Mouse (Mus musculus) kidney, postnatal 0 days (tissue): Measurements from ENCODE around the gene Cmtr1. TPM values are rescaled to one million over a fixed set of nuclear protein-coding genes. Genes with fewer than 3 reads are reported as not detected.

ENCODE experiments used
- ATAC-seq: fragments of 200-750 bp; cut with Nextera tagmentation; replicated peaks from 2 replicates; pipeline ENCODE4 v1.8.0; 2017; ENCODE audit warnings: low read depth, moderate number of reproducible peaks, moderate TSS enrichment, moderate library complexity; ENCODE audit not compliant: low FRiP score
- DNase-seq: peaks from one replicate; pipeline ENCODE4 v3.0.0-alpha.2; 2016; ENCODE audit warnings: low spot score
- H3K27ac ChIP-seq: fragments of 300-500 bp; sonication (generic); 2 replicates; pipeline ENCODE4 v1.5.1; 2014; ENCODE audit warnings: mild to moderate bottlenecking
- H3K27me3 ChIP-seq: fragments of 300-500 bp; sonication (generic); 2 replicates; pipeline ENCODE4 v1.6.1; 2014; ENCODE audit warnings: low read length, mixed read lengths; ENCODE audit not compliant: insufficient read depth
- H3K36me3 ChIP-seq: fragments of 300-500 bp; sonication (generic); 2 replicates; pipeline ENCODE4 v1.6.1; 2014; ENCODE audit warnings: low read length, mixed read lengths; ENCODE audit not compliant: insufficient read depth
- H3K4me1 ChIP-seq: fragments of 300-500 bp; sonication (generic); replicated peaks from 2 replicates; pipeline ENCODE4 v1.6.1; 2014; ENCODE audit warnings: antibody characterized with exemption, low read length, mixed read lengths; ENCODE audit not compliant: insufficient read depth
- H3K4me2 ChIP-seq: fragments of 300-500 bp; sonication (generic); 2 replicates; pipeline ENCODE4 v1.6.1; 2014; ENCODE audit warnings: mild to moderate bottlenecking, low read length, moderate library complexity, mixed read lengths
- H3K4me3 ChIP-seq: fragments of 300-500 bp; sonication (generic); replicated peaks from 2 replicates; pipeline ENCODE4 v1.5.1; 2014; ENCODE audit warnings: low read depth, low read length
- H3K9ac ChIP-seq: fragments of 300-500 bp; sonication (generic); 2 replicates; pipeline ENCODE4 v1.6.1; 2014; ENCODE audit warnings: low read depth, low read length
- H3K9me3 ChIP-seq: fragments of 300-500 bp; sonication (generic); replicated peaks from 2 replicates; pipeline ENCODE4 v1.6.1; 2016; ENCODE audit warnings: low read length, inconsistent platforms, mixed read lengths
- CTCF ChIP-seq: IDR thresholded peaks from 2 replicates; pipeline ENCODE4 v1.5.1; 2016; ENCODE audit warnings: antibody characterized with exemption, low read depth, mild to moderate bottlenecking, moderate library complexity
- WGBS: fragments of 180-500 bp; shearing (Covaris S2); extraction: QIAGEN DNeasy Blood & Tissue Kit; methylation state at CpG from one replicate; pipeline ENCODE4 v1.1.7; 2014; 5-methylcytosine and 5-hydroxymethylcytosine counted together
- polyA plus RNA-seq: library from polyadenylated mRNA; unstranded; fragments of >200 nt; fragmentation: Nextera tagmentation; extraction: Ambion mirVana; gene quantifications from 2 replicates; pipeline ENCODE4 v1.2.1, GENCODE M21; 2015

Gene Cmtr1
- polyA plus RNA-seq, 1 experiment from 2014 or later: 102 TPM

GRCm38 (mm10) chr17:29678526-29678925, 18.1 kb downstream of the Cmtr1 start:
- 86% methylated on average over 8 of the region's 8 CpGs for WGBS
- no peak overlapping the region for H3K27ac ChIP-seq
- no peaks in the 10 kb centered on the region for H3K9me3 ChIP-seq
- no peaks in the 10 kb centered on the region for H3K4me1 ChIP-seq
- H3K27me3 ChIP-seq: no peaks in the 10 kb centered on the region
- TF ChIP-seq CTCF: no peak
- no peak overlapping the region for H3K4me2 ChIP-seq
- H3K9ac ChIP-seq: no peak overlapping the region
- H3K4me3 ChIP-seq: no peak overlapping the region
- ATAC-seq: no peak
- H3K36me3 ChIP-seq: peaks cover 72% of the 10 kb centered on the region
- DNase-seq: peak; percentile 12

GRCm38 (mm10) chr17:29679038-29679767, 18.8 kb downstream of the Cmtr1 start:
- no peaks in the 10 kb centered on the region for H3K27me3 ChIP-seq
- ATAC-seq (no peak), DNase-seq (no peak)
- H3K36me3 ChIP-seq: peaks cover 76% of the 10 kb centered on the region
- no peak for TF ChIP-seq CTCF
- no peak overlapping the region for H3K4me3 ChIP-seq
- no peaks in the 10 kb centered on the region for H3K9me3 ChIP-seq
- H3K9ac ChIP-seq: no peak overlapping the region
- no peak overlapping the region for H3K27ac ChIP-seq
- H3K4me2 ChIP-seq: no peak overlapping the region
- 84% methylated on average over 6 of the region's 6 CpGs for WGBS
- no peaks in the 10 kb centered on the region for H3K4me1 ChIP-seq

GRCm38 (mm10) chr17:29680174-29680573, 19.8 kb downstream of the Cmtr1 start:
- H3K36me3 ChIP-seq: peaks cover 68% of the 10 kb centered on the region
- 60% methylated on average over 2 of the region's 2 CpGs for WGBS
- H3K9ac ChIP-seq: no peak overlapping the region
- TF ChIP-seq CTCF: no peak
- no peak for ATAC-seq
- no peak overlapping the region for H3K4me2 ChIP-seq
- no peaks in the 10 kb centered on the region for H3K4me1 ChIP-seq
- no peaks in the 10 kb centered on the region for H3K9me3 ChIP-seq
- no peaks in the 10 kb centered on the region for H3K27me3 ChIP-seq
- peak; percentile 86 for DNase-seq
- H3K27ac ChIP-seq: no peak overlapping the region
- no peak overlapping the region for H3K4me3 ChIP-seq

GRCm38 (mm10) chr17:29680921-29681320, 20.5 kb downstream of the Cmtr1 start:
- Histone ChIP-seq H3K27ac (peak overlapping the region; percentile 42), H3K27me3 (no peaks in the 10 kb centered on the region), H3K36me3 (peaks cover 64% of the 10 kb centered on the region), H3K4me2 (no peak overlapping the region), H3K9me3 (no peaks in the 10 kb centered on the region), H3K4me1 (no peaks in the 10 kb centered on the region), H3K9ac (no peak overlapping the region), H3K4me3 (no peak overlapping the region)
- ATAC-seq (no peak), DNase-seq (no peak)
- TF ChIP-seq CTCF: no peak
- WGBS: 73% methylated on average over 2 of the region's 2 CpGs

- Histone ChIP-seq H3K27ac (no peak overlapping the region), H3K36me3 (peaks cover 64% of the 10 kb centered on the region), H3K27me3 (no peaks in the 10 kb centered on the region), H3K4me2 (no peak overlapping the region), H3K4me1 (no peaks in the 10 kb centered on the region), H3K4me3 (no peak overlapping the region), H3K9me3 (no peaks in the 10 kb centered on the region), H3K9ac (no peak overlapping the region)
- no peak for TF ChIP-seq CTCF
- no peak for DNase-seq
- 95% methylated on average over 9 of the region's 9 CpGs for WGBS
- no peak for ATAC-seq
Measured at GRCm38 (mm10) chr17:29681669-29682068, 21.3 kb downstream of the Cmtr1 start.

- Histone ChIP-seq H3K36me3 (peaks cover 62% of the 10 kb centered on the region), H3K9ac (no peak overlapping the region), H3K27ac (no peak overlapping the region), H3K9me3 (no peaks in the 10 kb centered on the region), H3K27me3 (no peaks in the 10 kb centered on the region), H3K4me2 (no peak overlapping the region), H3K4me1 (no peaks in the 10 kb centered on the region), H3K4me3 (no peak overlapping the region)
- no peak for TF ChIP-seq CTCF
- WGBS: 84% methylated on average over 7 of the region's 7 CpGs
- DNase-seq (no peak), ATAC-seq (no peak)
Measured at GRCm38 (mm10) chr17:29682261-29682660, 21.9 kb downstream of the Cmtr1 start.

GRCm38 (mm10) chr17:29683127-29683526, 22.7 kb downstream of the Cmtr1 start:
- peaks cover 61% of the 10 kb centered on the region for H3K36me3 ChIP-seq

More at GRCm38 (mm10) chr17:29683127-29683526, 22.7 kb downstream of the Cmtr1 start:
- H3K9me3 ChIP-seq: no peaks in the 10 kb centered on the region
- DNase-seq (peak; percentile 32), ATAC-seq (no peak)
- 56% methylated on average over 2 of the region's 2 CpGs for WGBS
- no peak overlapping the region for H3K27ac ChIP-seq
- H3K4me3 ChIP-seq: no peak overlapping the region
- TF ChIP-seq CTCF: no peak
- H3K27me3 ChIP-seq: no peaks in the 10 kb centered on the region
- no peak overlapping the region for H3K4me2 ChIP-seq
- no peaks in the 10 kb centered on the region for H3K4me1 ChIP-seq
- no peak overlapping the region for H3K9ac ChIP-seq
